Mouse (Mus musculus): ENCODE results near the gene Zfp612. TPM values are rescaled to one million over a fixed set of nuclear protein-coding genes. Genes with fewer than 3 reads are reported as not detected.

The Zfp612 gene
- polyA plus RNA-seq, 1 experiment from 2014 or later: 5.9 TPM

DNA sequence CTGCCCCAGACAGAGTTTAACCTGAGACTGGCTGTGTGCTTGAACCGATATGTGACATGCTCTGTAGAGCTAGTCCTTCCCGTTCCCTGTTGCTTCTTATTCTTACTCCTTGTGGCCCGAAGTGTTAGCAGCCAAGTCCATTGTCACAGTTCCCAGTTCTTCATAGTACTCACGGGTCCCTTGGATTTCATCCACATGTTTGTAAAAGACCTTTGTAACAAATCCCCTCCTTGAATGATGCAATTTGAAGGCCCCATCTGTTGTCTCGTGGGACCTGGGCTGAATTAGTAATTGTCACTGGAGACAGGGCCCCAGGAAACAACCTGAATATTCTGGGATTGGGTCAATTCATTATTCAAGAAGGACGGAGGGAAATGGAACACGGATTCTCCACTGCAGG is 56.0 kb downstream of the Zfp612 start:
- ATAC-seq (replicated peaks; ENCODE audit: insufficient number of reproducible peaks, insufficient read depth, low FRiP score, low read depth): no peak
- H3K9me3 ChIP-seq (replicated peaks): no peaks in the 10 kb centered on the region

DNA sequence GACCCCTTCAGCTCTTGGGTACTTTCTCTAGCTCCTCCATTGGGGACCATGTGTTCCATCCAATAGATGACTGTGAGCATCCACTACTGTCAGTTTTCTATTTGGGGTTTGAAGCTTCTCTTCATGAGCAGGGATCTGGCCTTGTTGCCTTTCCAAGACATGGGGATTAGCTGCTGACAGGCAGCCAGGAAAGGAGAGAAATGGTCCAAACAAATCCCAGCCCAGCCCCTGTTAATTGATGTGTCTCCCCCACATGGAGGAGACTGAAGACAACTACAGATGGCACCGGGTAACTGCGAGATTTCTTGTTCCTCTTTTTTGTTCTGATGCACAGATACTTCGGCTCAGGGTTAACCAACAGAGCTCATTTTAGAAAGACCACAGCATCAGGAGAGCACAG is 60.6 kb downstream of the Zfp612 start:
- no peak overlapping the region for H3K27ac ChIP-seq
- no peak overlapping the region for H3K4me2 ChIP-seq
- H3K4me1 ChIP-seq (replicated peaks): no peaks in the 10 kb centered on the region
- ATAC-seq (replicated peaks; ENCODE audit: insufficient number of reproducible peaks, insufficient read depth, low FRiP score, low read depth): no peak
- no peaks in the 10 kb centered on the region for H3K36me3 ChIP-seq
- H3K27me3 ChIP-seq: 0 out of 2 replicates have a peak, but pooled peaks cover 3% of the 10 kb centered on the region
- WGBS: 61% methylated on average over 3 of the region's 3 CpGs
- no peak overlapping the region for H3K4me3 ChIP-seq
- H3K9me3 ChIP-seq (replicated peaks): no peaks in the 10 kb centered on the region
- no peak overlapping the region for H3K9ac ChIP-seq

More for the DNA sequence above, 56.0 kb downstream of the Zfp612 start:
- no peaks in the 10 kb centered on the region for H3K27me3 ChIP-seq
- H3K9ac ChIP-seq: no peak overlapping the region
- no peaks in the 10 kb centered on the region for H3K36me3 ChIP-seq
- no peak overlapping the region for H3K4me3 ChIP-seq
- H3K4me1 ChIP-seq (replicated peaks): no peaks in the 10 kb centered on the region
- no peak overlapping the region for H3K27ac ChIP-seq
- WGBS: 67% methylated on average over 7 of the region's 7 CpGs
- H3K4me2 ChIP-seq: no peak overlapping the region

DNA sequence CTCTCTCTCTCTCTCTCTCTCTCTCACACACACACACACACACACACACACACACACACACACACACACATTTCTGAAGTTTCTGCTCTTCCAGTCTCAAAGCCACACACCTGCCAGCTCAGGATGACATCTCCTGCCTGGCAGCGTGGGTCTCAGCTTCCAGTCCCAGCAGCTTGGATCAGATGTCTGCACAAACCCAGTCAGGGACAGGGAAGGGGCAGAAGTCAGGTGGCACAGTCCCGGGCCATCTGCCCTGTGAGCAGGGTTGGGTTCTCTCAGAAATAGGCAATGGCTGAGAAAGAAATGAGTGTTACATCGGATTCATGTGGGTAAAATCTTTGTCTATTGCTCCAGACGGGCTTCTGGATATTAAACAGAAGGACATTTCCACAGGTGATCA is 61.2 kb downstream of the Zfp612 start:
- H3K9me3 ChIP-seq (replicated peaks): no peaks in the 10 kb centered on the region
- no peak overlapping the region for H3K9ac ChIP-seq
- H3K4me3 ChIP-seq: no peak overlapping the region
- ATAC-seq (replicated peaks; ENCODE audit: insufficient number of reproducible peaks, insufficient read depth, low FRiP score, low read depth): no peak
- no peaks in the 10 kb centered on the region for H3K4me1 ChIP-seq (replicated peaks)
- 0 out of 2 replicates have a peak, but pooled peaks cover 3% of the 10 kb centered on the region for H3K27me3 ChIP-seq
- no peak overlapping the region for H3K4me2 ChIP-seq
- 62% methylated on average over 4 of the region's 4 CpGs for WGBS
- H3K36me3 ChIP-seq: no peaks in the 10 kb centered on the region
- H3K27ac ChIP-seq: no peak overlapping the region

Other genes with a start within 250 kb of the Zfp612 start
- 1.5 and 1.9 TPM in 2 replicates for gene Phlpp2, start 211.2 kb upstream of the Zfp612 start, polyA plus RNA-seq (2015; fragmentation: Nextera tagmentation; extraction: Ambion mirVana)
- gene Marveld3, start 117.5 kb upstream of the Zfp612 start, polyA plus RNA-seq (2015; fragmentation: Nextera tagmentation; extraction: Ambion mirVana): 0.47 and 1.4 TPM in 2 replicates
- 0.11 and 0.21 TPM in 2 replicates for gene Tat, start 89.3 kb upstream of the Zfp612 start, polyA plus RNA-seq (2015; fragmentation: Nextera tagmentation; extraction: Ambion mirVana)
- gene Chst4, start 40.0 kb upstream of the Zfp612 start, polyA plus RNA-seq (2015; fragmentation: Nextera tagmentation; extraction: Ambion mirVana): 1.1 TPM in 2 replicates
- gene Gm21964, start 21.5 kb downstream of the Zfp612 start, polyA plus RNA-seq (2015; fragmentation: Nextera tagmentation; extraction: Ambion mirVana): not detected in 2 replicates
- not detected in 2 replicates for gene Gm17720, start 23.0 kb downstream of the Zfp612 start, polyA plus RNA-seq (2015; fragmentation: Nextera tagmentation; extraction: Ambion mirVana)
- gene Calb2, start 88.5 kb downstream of the Zfp612 start, polyA plus RNA-seq (2015; fragmentation: Nextera tagmentation; extraction: Ambion mirVana): 0.48 and 1.4 TPM in 2 replicates
- 4.8 and 5.3 TPM in 2 replicates for gene Cmtr2, start 135.9 kb downstream of the Zfp612 start, polyA plus RNA-seq (2015; fragmentation: Nextera tagmentation; extraction: Ambion mirVana)
- gene Hydin, start 187.2 kb downstream of the Zfp612 start, polyA plus RNA-seq (2015; fragmentation: Nextera tagmentation; extraction: Ambion mirVana): 0.04 and 0.15 TPM in 2 replicates